Mouse (Mus musculus) ES-Bruce4 (cell line): Measurements from ENCODE around the gene Neurl1b. TPM values are rescaled to one million over a fixed set of nuclear protein-coding genes. Genes with fewer than 3 reads are reported as not detected.
A peak's percentile ranks its signal among the peaks of the same experiment; 100 is the strongest.

Experiments
- H3K27ac ChIP-seq: 2 replicates; pipeline ENCODE4 v1.5.1; 2012; ENCODE audit warnings: low read length, inconsistent platforms; ENCODE audit not compliant: insufficient read depth
- H3K27me3 ChIP-seq: 2 replicates; pipeline ENCODE4 v1.6.1; 2012; ENCODE audit warnings: mild to moderate bottlenecking, low read length, inconsistent platforms; ENCODE audit not compliant: control insufficient read depth, poor library complexity, insufficient read depth, severe bottlenecking
- H3K36me3 ChIP-seq: 2 replicates; pipeline ENCODE4 v1.6.1; 2012; ENCODE audit warnings: inconsistent platforms, mild to moderate bottlenecking, low read length, moderate library complexity; ENCODE audit not compliant: control insufficient read depth, poor library complexity, insufficient read depth, severe bottlenecking
- H3K4me1 ChIP-seq: one replicate; pipeline ENCODE4 v1.8.1; 2011; ENCODE audit warnings: low read length; ENCODE audit not compliant: control insufficient read depth, insufficient read depth
- H3K4me3 ChIP-seq: 2 replicates; pipeline ENCODE4 v1.5.1; 2011; ENCODE audit warnings: low read depth, mild to moderate bottlenecking, low read length
- H3K9ac ChIP-seq: 2 replicates; pipeline ENCODE4 v1.6.1; 2012; ENCODE audit warnings: low read depth, mild to moderate bottlenecking, inconsistent platforms; ENCODE audit not compliant: poor library complexity, severe bottlenecking
- H3K9me3 ChIP-seq: replicated peaks from 2 replicates; pipeline ENCODE4 v1.6.1; 2012; ENCODE audit warnings: mild to moderate bottlenecking, low read length, inconsistent platforms; ENCODE audit not compliant: control insufficient read depth, poor library complexity, insufficient read depth, severe bottlenecking
- CTCF ChIP-seq: IDR thresholded peaks from one replicate; pipeline ENCODE4 v1.8.1; 2011; ENCODE audit warnings: low read depth, low read length
- EP300 ChIP-seq: IDR thresholded peaks from 2 replicates; pipeline ENCODE4 v1.6.1; 2011; ENCODE audit warnings: low read depth, low read length; ENCODE audit not compliant: insufficient read depth
- POLR2A ChIP-seq: IDR thresholded peaks from one replicate; pipeline ENCODE4 v1.8.1; 2011; ENCODE audit warnings: low read length; ENCODE audit not compliant: insufficient read depth
- polyA plus RNA-seq: library from polyadenylated mRNA; stranded (reverse); fragments of >200 nt; gene quantifications from 2 replicates; pipeline ENCODE4 v1.2.4, GENCODE M21; 2011; ENCODE audit warnings: low read depth; ENCODE audit not compliant: missing spikeins, insufficient read depth, insufficient read length

The Neurl1b gene
- polyA plus RNA-seq, 1 experiment, result 4.2 TPM

DNA sequence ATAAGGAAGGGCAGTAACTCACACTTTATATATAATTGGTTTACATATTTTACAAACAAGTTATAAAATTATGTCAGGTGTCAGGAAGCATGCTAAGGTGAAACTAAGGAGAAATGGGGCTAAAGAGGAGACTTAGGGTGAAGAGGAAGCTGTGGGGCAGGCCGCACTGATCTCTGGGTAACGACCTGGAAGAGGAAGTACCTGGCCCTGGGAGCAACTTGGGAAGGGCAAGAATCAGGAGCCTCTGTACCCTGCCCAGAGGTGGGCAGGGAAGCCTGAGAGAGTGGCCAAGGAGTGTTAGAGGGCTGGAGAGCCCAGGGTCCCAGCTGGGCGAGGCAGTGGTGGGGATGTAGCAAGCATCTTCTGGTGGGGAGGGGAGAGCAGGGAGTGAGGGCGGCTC, 66.3 kb downstream of the Neurl1b start:
- Histone ChIP-seq H3K4me3 (no peak overlapping the region), H3K9ac (no peak overlapping the region), H3K36me3 (no peaks in the 10 kb centered on the region), H3K27ac (no peak overlapping the region), H3K4me1 (no peaks in the 10 kb centered on the region), H3K27me3 (no peaks in the 10 kb centered on the region), H3K9me3 (no peaks in the 10 kb centered on the region)
- TF ChIP-seq CTCF (no peak), POLR2A (no peak)

DNA sequence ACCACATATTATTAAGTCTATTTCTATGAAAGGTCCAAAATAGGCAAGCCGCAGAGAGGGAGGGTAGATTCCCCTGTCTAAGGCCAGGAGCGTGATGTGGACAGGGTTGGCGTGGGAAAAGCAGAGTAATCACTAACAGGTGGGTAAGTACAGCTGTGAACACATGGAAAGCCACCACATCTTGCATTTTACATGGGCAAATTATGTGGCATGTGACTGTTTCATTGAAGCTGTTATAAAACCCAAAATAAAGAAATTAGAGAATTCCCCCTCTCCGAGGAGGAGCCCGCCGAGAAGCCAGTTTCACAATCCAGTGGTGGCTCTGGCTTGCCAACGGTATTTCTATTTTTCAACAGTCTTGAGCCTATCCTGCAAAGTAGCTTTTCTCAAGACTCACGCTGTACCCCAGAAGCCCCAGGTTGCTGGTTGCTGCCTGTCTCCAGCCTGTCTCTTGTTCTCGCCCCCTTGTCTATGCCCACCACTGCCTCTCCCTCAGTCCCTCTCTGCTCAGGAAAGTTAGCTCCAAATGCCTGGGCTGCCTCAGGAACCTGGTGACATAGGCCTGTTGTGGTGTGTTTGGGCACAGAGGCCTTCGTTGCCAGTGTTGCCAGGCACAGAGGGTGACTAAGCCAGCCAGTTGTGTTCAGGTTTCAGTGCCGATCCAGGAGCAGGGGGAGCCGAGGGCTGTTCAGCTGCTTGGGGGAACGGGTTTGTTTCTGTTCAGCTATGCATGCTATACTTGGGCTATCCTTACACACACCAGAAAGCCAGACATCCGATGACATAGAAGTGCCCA, 70.2 kb downstream of the Neurl1b start:
- H3K27ac ChIP-seq, result no peak overlapping the region
- no peaks in the 10 kb centered on the region for H3K36me3 ChIP-seq
- no peak overlapping the region for H3K9ac ChIP-seq
- H3K9me3 ChIP-seq, result no peaks in the 10 kb centered on the region
- no peak overlapping the region for H3K4me3 ChIP-seq
- TF ChIP-seq POLR2A (no peak), EP300 (no peak), CTCF (no peak)
- no peaks in the 10 kb centered on the region for H3K27me3 ChIP-seq
- peaks cover 2% of the 10 kb centered on the region for H3K4me1 ChIP-seq

DNA sequence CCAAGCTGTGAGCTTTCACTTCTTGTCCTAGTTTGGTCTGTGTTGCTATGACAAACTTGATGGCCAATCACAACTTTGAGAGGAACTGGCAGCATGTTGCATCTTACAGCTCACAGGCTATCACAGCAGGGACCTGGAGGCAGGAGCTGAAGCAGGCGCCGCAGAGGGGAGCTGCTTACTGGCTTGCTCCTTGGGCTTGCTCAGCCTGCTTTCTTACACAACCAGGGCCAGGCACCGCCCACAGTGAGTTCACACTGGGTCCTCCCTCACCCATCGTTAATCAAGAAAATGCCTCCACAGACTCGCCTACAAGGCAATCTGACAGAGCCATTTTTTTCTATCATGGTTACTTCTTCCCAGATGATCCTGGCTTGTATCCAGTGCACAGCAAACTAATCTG, 72.6 kb downstream of the Neurl1b start:
- no peak overlapping the region for H3K4me3 ChIP-seq
- no peaks in the 10 kb centered on the region for H3K36me3 ChIP-seq
- TF ChIP-seq POLR2A, result no peak
- peaks cover 2% of the 10 kb centered on the region for H3K4me1 ChIP-seq
- H3K27ac ChIP-seq, result no peak overlapping the region
- H3K9me3 ChIP-seq, result peaks cover 6% of the 10 kb centered on the region; the same call in 1 of the 2 replicates
- no peaks in the 10 kb centered on the region for H3K27me3 ChIP-seq
- H3K9ac ChIP-seq, result no peak overlapping the region

DNA sequence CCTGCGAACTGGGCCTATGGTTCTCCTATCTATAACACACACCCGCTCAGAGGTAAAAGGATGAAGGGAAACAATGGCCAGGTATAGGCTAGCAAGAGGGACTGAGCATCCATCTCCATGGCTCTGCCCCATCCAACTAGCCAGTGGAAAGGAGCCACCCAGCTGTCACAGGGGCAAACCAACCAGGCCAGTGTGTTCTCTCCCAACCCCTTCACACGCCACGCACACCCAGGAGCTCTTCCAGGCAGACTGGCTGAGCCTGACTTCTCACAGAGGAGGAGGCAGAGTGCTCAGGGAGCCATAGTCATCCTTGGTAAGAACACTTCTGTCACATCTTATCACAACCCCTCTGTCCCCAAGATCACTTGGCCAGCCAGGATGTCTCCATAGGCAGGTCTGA, 73.3 kb downstream of the Neurl1b start:
- Histone ChIP-seq H3K27me3 (no peaks in the 10 kb centered on the region), H3K4me1 (peaks cover 2% of the 10 kb centered on the region), H3K27ac (no peak overlapping the region), H3K9ac (no peak overlapping the region), H3K36me3 (no peaks in the 10 kb centered on the region), H3K4me3 (no peak overlapping the region), H3K9me3 (peaks cover 13% of the 10 kb centered on the region; the same call in 1 of the 2 replicates)
- no peak for TF ChIP-seq CTCF
- TF ChIP-seq EP300, result no peak
- no peak for TF ChIP-seq POLR2A

DNA sequence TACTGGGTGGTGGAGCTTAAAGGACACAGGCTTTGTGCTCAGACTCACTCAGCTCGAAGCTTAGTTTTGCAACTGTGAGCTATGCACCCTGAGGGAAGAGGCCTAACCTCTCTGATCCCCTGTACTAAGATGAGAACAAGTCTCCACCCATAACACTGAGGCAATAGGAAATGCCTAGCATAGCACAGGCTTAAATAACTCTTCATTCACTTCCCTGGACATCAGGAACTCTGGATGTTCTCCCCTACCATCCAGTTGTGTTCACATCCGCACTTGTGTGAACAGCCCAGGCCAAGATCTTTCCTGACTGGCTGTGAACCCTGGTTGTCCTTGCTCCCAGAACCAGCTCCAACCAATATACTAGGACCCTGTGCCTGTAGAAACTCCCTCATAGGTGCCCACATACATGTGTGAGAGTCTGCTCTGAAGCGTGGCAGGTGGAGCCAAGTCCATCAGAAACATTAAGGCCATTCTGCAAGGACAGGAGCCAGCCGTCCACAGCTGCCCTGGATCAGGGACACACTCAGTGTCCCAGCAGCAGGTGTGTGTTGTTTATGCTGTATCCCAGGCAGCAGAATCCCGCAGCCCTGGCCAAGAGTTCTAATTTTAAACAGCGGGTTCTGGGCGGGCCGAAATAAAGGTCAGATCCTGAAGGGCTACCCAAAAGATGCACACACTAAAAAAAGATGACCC, 74.2 kb downstream of the Neurl1b start:
- Histone ChIP-seq H3K27ac (no peak overlapping the region), H3K4me1 (peaks cover 2% of the 10 kb centered on the region), H3K27me3 (no peaks in the 10 kb centered on the region), H3K36me3 (no peaks in the 10 kb centered on the region), H3K9me3 (peaks cover 19% of the 10 kb centered on the region), H3K4me3 (no peak overlapping the region), H3K9ac (no peak overlapping the region)
- TF ChIP-seq CTCF (no peak), POLR2A (no peak), EP300 (no peak)

DNA sequence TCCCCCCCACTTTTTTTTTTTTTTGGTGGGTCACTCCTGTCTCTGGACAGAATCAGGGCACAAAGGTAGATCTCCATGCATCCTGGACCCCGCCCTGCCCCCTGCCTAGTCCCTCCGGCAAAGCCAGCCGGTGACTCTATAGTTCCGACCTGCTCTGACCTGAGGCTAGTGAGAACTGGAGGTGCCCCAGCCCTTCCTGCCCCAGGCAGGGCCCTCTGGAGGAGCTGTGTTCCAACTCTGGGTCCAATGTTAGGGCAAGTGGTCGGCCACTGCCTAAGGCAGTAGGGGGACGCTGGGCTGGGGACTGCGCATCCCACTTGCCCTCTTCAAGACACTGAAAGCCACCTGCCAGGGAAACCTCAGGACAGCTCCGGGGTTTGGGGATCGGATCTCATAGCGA, 75.4 kb downstream of the Neurl1b start:
- Histone ChIP-seq H3K36me3 (no peaks in the 10 kb centered on the region), H3K27me3 (no peaks in the 10 kb centered on the region), H3K4me1 (peaks cover 2% of the 10 kb centered on the region), H3K27ac (no peak overlapping the region), H3K4me3 (no peak overlapping the region), H3K9ac (no peak overlapping the region), H3K9me3 (peaks cover 23% of the 10 kb centered on the region)
- TF ChIP-seq POLR2A, result no peak
- 0 out of 2 replicates have a peak, but pooled peaks have one; percentile 49 for TF ChIP-seq EP300
